Mouse (Mus musculus): Measurements from ENCODE around the gene Lmf1. TPM values are rescaled to one million over a fixed set of nuclear protein-coding genes. Genes with fewer than 3 reads are reported as not detected.

Lmf1 gene
- polyA plus RNA-seq, 1 experiment from 2014 or later = 40.2 TPM

DNA sequence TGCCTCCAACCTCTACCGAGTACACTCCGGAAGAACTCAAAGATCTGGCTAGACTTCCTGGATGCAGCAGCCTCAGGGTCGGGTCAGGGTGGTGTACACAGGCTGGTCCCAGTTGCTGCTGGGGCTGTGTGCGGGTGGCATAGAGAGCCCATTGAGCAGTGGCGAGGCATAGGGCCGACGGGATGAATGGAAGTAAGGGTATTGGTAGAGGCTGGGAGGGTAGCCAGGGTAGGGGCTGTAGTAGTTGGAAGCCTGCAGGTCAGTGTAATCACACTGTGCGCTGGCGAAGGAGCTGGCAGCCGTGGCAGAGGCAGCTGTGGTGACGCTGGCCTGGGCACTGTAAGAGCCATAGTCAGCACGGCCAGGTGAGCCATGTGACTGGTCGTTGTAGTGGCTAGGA lies 11.6 kb upstream of the Lmf1 start:
- POLR2A ChIA-PET = interaction anchor here (0.8 to 3.0 kb wide), 2 partner anchors 12 to 91 kb away, joined by 3 to 11 read pairs; partner anchors contain the start of gene Lmf1
- no peak for TF ChIP-seq CTCF (IDR thresholded peaks at IDR 0.05)
- in situ Hi-C loops (cut with MboI; ENCODE audit: low pct_unique_long_range_greater_than_20kb) = no loop called here

DNA sequence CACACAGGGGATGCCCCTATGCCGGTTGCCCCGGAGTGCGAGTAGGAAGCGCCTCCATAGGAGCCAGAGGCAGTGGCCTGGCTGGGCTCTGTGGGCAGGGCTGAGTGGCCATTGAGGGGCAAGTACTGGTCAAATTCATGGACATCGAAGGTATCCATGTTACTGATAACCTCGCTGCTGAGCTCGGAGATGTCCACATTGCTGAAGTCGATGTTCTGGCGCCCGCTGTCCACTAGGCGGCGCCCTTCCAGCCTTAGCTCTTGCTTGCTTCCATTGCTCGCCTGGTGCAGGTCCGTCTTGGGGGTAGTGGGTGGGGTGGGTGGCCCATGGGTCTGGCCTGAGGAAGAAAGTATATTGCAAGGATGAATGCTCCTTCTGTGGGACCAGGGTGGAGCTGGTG lies 11.1 kb upstream of the Lmf1 start:
- H3K27me3 ChIP-seq = no peaks in the 10 kb centered on the region
- POLR2A ChIA-PET = interaction anchor here (0.6 to 3.0 kb wide), 3 partner anchors 11 to 128 kb away, joined by 3 to 11 read pairs (median 3); partner anchors contain the start of gene Lmf1
- no peak for DNase-seq (ENCODE audit: low read depth, low spot score)
- CTCF ChIA-PET = interaction anchor here (0.7 to 2.9 kb wide), 14 partner anchors 11 to 144 kb away, joined by 3 to 24 read pairs (median 6); partner anchors contain the start of gene Lmf1
- ATAC-seq = peak; percentile 6
- in situ Hi-C loops (cut with MboI; ENCODE audit: low pct_unique_long_range_greater_than_20kb) = no loop called here
- TF ChIP-seq CTCF (IDR thresholded peaks at IDR 0.05) = no peak

More for the DNA sequence above, 11.6 kb upstream of the Lmf1 start:
- CTCF ChIA-PET = interaction anchor here (0.7 to 2.9 kb wide), 11 partner anchors 11 to 144 kb away, joined by 3 to 24 read pairs (median 6); partner anchors contain the start of gene Lmf1
- H3K27me3 ChIP-seq = no peaks in the 10 kb centered on the region
- DNase-seq (ENCODE audit: low read depth, low spot score) (no peak), ATAC-seq (no peak)

DNA sequence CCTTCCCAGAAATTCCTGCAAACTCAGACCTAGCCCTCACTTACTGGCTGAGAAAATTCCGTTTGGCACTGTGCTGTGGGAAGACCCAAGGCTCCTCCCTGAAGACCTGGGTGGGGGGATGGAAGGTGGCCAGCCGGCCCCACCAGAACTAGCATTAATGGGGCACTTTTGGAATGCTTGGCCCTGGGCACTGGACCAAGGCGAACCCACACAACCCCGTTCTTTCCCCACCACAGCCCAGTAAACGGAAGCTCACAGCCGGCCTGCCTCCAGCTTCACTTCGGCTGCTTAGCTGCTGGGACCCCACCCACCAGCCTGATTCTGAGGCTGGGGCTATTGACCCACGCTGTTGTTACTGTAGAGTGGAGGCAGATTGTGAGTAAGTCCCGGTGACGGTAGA lies 10.7 kb upstream of the Lmf1 start:
- ATAC-seq = peak; percentile 6
- in situ Hi-C loops (cut with MboI; ENCODE audit: low pct_unique_long_range_greater_than_20kb) = no loop called here
- no peak for DNase-seq (ENCODE audit: low read depth, low spot score)
- POLR2A ChIA-PET = interaction anchor here (0.6 to 3.0 kb wide), 5 partner anchors 11 to 128 kb away, joined by 3 to 14 read pairs (median 5); partner anchors contain the start of gene Lmf1
- no peaks in the 10 kb centered on the region for H3K27me3 ChIP-seq
- no peak for TF ChIP-seq CTCF (IDR thresholded peaks at IDR 0.05)
- CTCF ChIA-PET = interaction anchor here (0.8 to 2.9 kb wide), 14 partner anchors 11 to 144 kb away, joined by 3 to 24 read pairs (median 6); partner anchors contain the start of gene Lmf1

GRCm38 (mm10) chr17:25568880-25569279 lies 10.0 kb upstream of the Lmf1 start:
- DNase-seq (ENCODE audit: low read depth, low spot score) (no peak), ATAC-seq (no peak)
- TF ChIP-seq CTCF (IDR thresholded peaks at IDR 0.05) = no peak
- H3K27me3 ChIP-seq = no peaks in the 10 kb centered on the region
- ChIA-PET CTCF (interaction anchor here (0.8 to 2.9 kb wide), 10 partner anchors 10 to 129 kb away, joined by 3 to 24 read pairs (median 5); partner anchors contain the start of gene Lmf1), POLR2A (interaction anchor here (1.0 to 3.0 kb wide), 4 partner anchors 10 to 31 kb away, joined by 5 to 14 read pairs (median 8); partner anchors contain the start of gene Lmf1)
- in situ Hi-C loops (cut with MboI; ENCODE audit: low pct_unique_long_range_greater_than_20kb) = no loop called here

- in situ Hi-C loops (cut with MboI; ENCODE audit: low pct_unique_long_range_greater_than_20kb) = loop anchor here (5.0 kb wide), 1 partner anchor 127 kb away; no protein-coding TSS in a partner anchor
- no peak for TF ChIP-seq CTCF (IDR thresholded peaks at IDR 0.05)
- no peaks in the 10 kb centered on the region for H3K27me3 ChIP-seq
- ChIA-PET POLR2A (interaction anchor here (0.9 to 2.8 kb wide), 6 partner anchors 8 to 34 kb away, joined by 3 to 14 read pairs (median 4); partner anchors contain the start of gene Lmf1), CTCF (interaction anchor here (0.8 to 1.5 kb wide), 4 partner anchors 9 to 32 kb away, joined by 3 to 5 read pairs (median 4); partner anchors contain the start of gene Lmf1)
- DNase-seq (ENCODE audit: low read depth, low spot score) = no peak
- peak; percentile 4 for ATAC-seq
Observed at GRCm38 (mm10) chr17:25569833-25570647, 8.8 kb upstream of the Lmf1 start.

DNA sequence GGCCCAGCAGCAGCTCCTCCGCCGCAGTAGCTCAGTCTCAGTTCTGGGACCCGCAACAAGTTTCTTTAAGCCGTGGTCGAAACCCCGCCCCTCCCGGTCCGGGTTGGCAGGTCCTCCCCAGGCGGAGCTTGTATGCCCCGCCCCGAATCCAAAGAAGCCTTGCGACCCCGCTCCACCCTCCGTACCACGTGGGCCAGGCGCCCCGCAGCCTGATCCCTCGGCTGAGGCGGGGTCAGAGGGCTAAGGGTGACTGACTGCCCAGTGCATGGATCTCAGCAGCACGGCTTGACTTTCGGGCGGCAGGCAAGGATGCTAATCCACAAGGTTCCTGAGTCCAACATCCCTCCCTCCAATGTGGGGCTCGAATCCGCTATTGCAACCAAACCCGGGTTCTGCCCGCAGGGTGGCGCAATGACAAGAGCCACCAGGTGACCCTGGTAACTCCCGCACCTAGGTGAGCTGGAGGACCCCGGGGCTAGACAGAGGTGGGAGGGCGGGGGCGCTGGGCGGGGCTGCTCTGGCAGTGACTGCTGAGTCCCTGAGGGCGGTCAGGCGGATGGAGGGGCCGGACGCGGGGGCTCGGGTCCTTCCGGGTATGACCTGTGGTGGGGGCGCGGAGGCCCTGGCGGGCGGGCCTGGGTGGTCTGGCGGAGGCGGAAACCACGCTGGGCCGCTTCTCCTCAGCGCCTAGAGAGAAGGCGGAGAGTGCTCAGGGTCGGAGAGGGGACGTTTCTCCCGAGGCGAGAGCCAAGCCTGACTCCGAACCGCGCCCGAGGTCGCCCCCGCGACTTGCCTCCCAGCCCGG lies 8.0 kb upstream of the Lmf1 start, which contains the start of gene Sox8:
Sox8 (minus strand) TSS at position 39 of the 805 bp plus-strand sequence.
- H3K27me3 ChIP-seq = no peaks in the 10 kb centered on the region
- ChIA-PET CTCF (interaction anchor here (0.9 to 1.0 kb wide), 2 partner anchors 20 to 32 kb away, joined by 3 to 4 read pairs; no protein-coding TSS in a partner anchor), POLR2A (interaction anchor here (0.7 to 2.8 kb wide), 6 partner anchors 8 to 383 kb away, joined by 3 to 14 read pairs (median 4); partner anchors contain the start of genes Lmf1 and Unkl)
- in situ Hi-C loops (cut with MboI; ENCODE audit: low pct_unique_long_range_greater_than_20kb) = loop anchor here (5.0 kb wide), 1 partner anchor 126 kb away; no protein-coding TSS in a partner anchor
- no peak for TF ChIP-seq CTCF (IDR thresholded peaks at IDR 0.05)
- DNase-seq (ENCODE audit: low read depth, low spot score) (no peak), ATAC-seq (peak; percentile 19)

DNA sequence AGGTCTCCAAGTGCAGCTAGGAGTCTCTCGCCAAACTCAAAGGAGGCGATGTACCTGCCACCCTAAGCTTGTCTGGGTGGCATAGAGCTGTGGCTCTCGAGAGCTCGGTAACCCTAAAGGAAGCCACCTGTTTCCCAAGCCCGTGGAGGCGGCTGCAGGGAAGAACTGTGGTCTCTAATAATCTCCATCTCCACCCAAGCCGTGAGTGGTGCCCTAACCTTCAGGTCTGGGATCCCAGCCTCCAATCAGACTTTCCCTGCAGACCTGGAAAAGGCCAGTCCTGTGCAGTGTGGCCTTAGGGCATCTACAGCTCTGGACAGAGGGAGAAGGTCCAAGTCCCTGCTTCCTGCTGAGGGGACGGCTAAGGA lies 7.4 kb upstream of the Lmf1 start:
- DNase-seq (ENCODE audit: low read depth, low spot score) = no peak
- no peak for ATAC-seq
- H3K27me3 ChIP-seq = no peaks in the 10 kb centered on the region
- ChIA-PET CTCF (no interaction called here), POLR2A (interaction anchor here (0.5 to 0.9 kb wide), 3 partner anchors 33 to 383 kb away, joined by 3 to 4 read pairs (median 3); partner anchors contain the start of gene Unkl)
- in situ Hi-C loops (cut with MboI; ENCODE audit: low pct_unique_long_range_greater_than_20kb) = loop anchor here (5.0 kb wide), 1 partner anchor 126 kb away; no protein-coding TSS in a partner anchor
- no peak for TF ChIP-seq CTCF (IDR thresholded peaks at IDR 0.05)

DNA sequence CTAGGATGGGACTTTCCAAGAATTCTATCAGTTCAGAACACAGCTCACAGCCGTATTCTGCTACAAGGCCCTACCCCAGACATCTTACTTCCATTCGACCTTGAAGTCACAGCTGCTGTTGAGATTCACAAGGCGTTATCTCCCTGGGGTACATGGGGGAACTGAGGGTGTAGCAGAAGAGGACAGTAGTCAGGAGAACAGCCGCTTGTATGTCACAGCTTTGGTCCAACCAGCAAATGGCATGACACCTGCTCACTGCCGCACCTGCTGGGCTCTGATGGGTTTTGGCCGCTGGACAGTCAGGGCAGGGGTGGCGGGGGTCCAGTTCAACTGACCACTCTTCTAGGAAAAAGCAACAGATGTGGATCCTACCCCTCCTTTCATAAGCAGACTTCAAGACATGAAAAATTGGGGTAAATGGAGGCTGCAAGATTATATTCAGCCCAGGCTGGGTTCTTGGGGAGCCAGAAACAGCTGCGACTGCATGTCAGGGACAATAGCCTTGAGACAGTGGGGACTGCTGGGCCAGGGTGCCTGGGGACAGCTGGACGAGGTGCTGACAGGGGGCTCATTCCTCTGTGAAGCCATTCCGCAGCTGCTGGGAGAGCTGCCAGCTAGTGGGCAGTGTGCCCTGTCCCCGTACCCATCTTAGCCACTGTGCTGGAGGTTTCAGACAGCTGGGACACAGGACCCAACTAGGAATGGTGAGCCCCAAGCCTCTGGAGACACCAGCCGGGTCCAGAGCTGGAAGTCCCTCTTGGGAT lies 3.5 kb upstream of the Lmf1 start:
- ATAC-seq (no peak), DNase-seq (ENCODE audit: low read depth, low spot score) (no peak)
- ChIA-PET CTCF (interaction anchor here (1.1 kb wide), 1 partner anchor 15 kb away, joined by 3 read pairs; no protein-coding TSS in a partner anchor), POLR2A (interaction anchor here (1.9 kb wide), 1 partner anchor 36 kb away, joined by 4 read pairs; no protein-coding TSS in a partner anchor)
- H3K27me3 ChIP-seq = no peaks in the 10 kb centered on the region
- in situ Hi-C loops (cut with MboI; ENCODE audit: low pct_unique_long_range_greater_than_20kb) = no loop called here
- no peak for TF ChIP-seq CTCF (IDR thresholded peaks at IDR 0.05)

DNA sequence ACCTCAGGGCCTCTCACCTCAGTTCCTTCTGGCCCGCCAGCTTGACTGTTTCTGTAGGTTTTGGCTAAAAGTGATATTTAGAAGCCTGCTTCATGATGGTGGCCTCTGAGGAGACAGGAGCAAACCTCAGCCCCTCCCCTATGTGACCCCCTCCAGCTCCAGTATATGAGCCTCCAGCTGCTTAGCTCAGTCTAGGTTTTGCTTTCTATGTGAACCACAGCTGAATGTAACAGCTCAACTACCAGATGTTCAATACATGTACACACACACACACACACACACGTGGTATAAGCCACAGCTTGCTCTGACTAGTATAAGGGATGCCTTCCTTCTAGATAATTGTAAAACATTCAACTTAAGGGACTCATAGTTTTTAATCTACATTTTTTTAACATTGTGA lies 2.9 kb upstream of the Lmf1 start:
- ChIA-PET CTCF (interaction anchor here (1.1 kb wide), 1 partner anchor 15 kb away, joined by 3 read pairs; no protein-coding TSS in a partner anchor), POLR2A (interaction anchor here (1.9 kb wide), 1 partner anchor 36 kb away, joined by 4 read pairs; no protein-coding TSS in a partner anchor)
- no peak for ATAC-seq
- in situ Hi-C loops (cut with MboI; ENCODE audit: low pct_unique_long_range_greater_than_20kb) = no loop called here
- no peak for DNase-seq (ENCODE audit: low read depth, low spot score)
- TF ChIP-seq CTCF (IDR thresholded peaks at IDR 0.05) = no peak
- H3K27me3 ChIP-seq = no peaks in the 10 kb centered on the region
